Mouse (Mus musculus) left cerebral cortex, postnatal 25 days (tissue): Measurements from ENCODE around the gene Lhpp. TPM values are rescaled to one million over a fixed set of nuclear protein-coding genes. Genes with fewer than 3 reads are reported as not detected.

Source experiments
- DNase-seq, 2 experiments: peaks; one replicate each; pipeline ENCODE4 v3.0.0; 2022; ENCODE audit warnings: low spot score in 2 of 2, mixed read lengths in 1 of 2
- intact Hi-C: fragments of 180-260 bp; cut with DNase I; formaldehyde crosslinking; loops from one replicate; pipeline ENCODE4 v1.15.1; 2025
- total RNA-seq, 2 experiments: library from RNA; stranded (reverse); gene quantifications; 2 replicates each; pipeline ENCODE4 v1.2.3; 2021

The Lhpp gene
- total RNA-seq, 2 experiments from 2014 or later = 15.3 to 19.2 TPM

GRCm38 (mm10) chr7:132754389-132754750, 143.9 kb downstream of the Lhpp start:
- intact Hi-C loops = no loop called here
- no peak for DNase-seq

Other genes with a start within 250 kb of the Lhpp start
- 10 to 100 TPM; 82.1 to 83.3 TPM for gene Oat, start 34.2 kb upstream of the Lhpp start, total RNA-seq
- gene Nkx1-2, start 11.0 kb upstream of the Lhpp start, total RNA-seq = not detected
- 10 to 100 TPM; 48.1 to 50.7 TPM for gene Fam53b, start 203.2 kb downstream of the Lhpp start, total RNA-seq
- gene Eef1akmt2, start 242.0 kb downstream of the Lhpp start, total RNA-seq = 10 to 100 TPM; 31.0 to 33.4 TPM
- 10 to 100 TPM; 27.5 to 29.3 TPM for gene Abraxas2, start 248.6 kb downstream of the Lhpp start, total RNA-seq